Mouse (Mus musculus) CD4-positive, CD25-positive, alpha-beta regulatory T cell, adult 4 months (primary cell): ENCODE data around the gene Dad1. TPM values are rescaled to one million over a fixed set of nuclear protein-coding genes. Genes with fewer than 3 reads are reported as not detected.

Experiments
- ATAC-seq: one replicate; pipeline ENCODE4 v1.8.0; 2017
- polyA plus RNA-seq, 2 experiments: library from polyadenylated mRNA; unstranded; fragments of 100-300 nt; shearing (Covaris generic); gene quantifications; one replicate each; pipeline ENCODE4 v1.2.1; 2017

Dad1 gene
- polyA plus RNA-seq, 2 experiments from 2014 or later = 437 to 457 TPM

GRCm38 (mm10) chr14:54224064-54224417 is 29.9 kb downstream of the Dad1 start:
- no peak for ATAC-seq

DNA sequence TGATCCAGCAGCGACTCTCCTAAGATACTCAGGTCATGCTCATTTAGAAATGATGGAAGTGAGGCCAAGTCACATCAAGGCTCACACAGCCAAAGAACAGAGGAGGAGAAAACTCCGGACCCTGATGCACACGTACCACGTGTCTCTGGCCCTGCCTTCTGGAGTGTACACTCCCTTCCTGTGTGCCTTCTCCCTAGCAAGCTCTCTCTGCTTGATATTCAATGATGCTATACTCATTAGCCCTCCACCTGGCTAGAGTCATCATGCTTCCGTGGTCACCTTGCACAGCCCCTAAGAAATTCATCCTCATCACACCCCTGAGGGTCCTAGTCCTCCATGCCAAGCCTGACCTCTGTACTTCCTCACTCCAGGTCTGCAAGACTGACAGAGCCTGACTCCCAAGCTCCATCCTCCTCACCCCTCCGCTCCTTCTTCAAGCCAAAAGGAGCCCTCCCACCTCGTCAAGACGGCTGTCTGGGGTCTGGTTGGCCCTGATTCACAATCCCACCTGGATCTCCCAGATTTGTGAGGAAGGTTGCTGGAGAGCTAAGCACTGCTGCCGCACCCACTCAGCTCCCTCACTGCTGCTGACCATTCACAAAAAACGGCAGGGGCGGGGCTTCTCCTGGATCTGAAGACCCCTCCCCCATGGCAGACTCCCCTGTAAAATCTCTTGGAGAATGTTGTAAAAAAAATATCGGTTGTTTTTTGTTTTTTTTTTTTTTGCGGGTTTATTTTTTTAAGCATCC is 30.4 kb downstream of the Dad1 start:
- ATAC-seq = no peak

DNA sequence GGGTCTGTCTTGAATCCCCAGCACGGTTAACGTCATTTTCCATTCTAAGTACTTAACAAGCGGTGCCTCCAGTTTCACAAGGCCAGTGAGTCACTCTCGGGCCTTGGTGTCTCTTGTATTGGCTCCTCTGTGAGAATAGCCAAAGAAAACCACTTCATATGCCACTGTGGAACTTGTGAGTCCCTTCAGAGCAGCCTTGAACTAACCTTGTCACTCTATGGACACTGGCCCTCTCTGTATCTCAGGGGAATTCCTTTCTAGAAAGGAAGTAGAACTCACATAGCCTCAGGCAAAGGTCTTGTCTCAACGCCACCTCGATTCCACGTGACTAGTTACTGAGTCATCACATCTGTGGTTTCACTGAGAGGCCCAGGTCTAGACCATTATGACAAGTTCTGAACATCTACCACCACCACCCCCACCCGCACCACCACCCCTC is 31.6 kb downstream of the Dad1 start:
- ATAC-seq = peak; percentile 60

DNA sequence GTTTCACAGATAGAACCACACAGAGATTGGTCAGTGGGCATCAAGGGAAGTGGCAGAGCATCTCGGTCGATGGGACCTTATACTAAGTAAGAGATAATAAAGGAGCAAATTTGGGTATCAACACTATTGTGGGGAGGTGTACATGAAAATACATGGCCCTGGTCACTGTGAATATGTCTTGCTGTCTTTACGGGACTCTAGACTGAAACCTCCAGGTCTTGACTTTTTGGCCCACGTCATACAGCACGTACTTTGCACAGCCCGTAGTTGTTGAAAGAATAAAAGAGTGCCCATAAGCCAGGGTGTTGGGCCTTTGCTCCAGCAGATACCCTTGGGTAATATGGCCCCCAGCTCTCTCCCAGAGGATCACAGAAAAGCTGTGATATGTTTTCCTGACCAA is 32.3 kb downstream of the Dad1 start:
- no peak for ATAC-seq

DNA sequence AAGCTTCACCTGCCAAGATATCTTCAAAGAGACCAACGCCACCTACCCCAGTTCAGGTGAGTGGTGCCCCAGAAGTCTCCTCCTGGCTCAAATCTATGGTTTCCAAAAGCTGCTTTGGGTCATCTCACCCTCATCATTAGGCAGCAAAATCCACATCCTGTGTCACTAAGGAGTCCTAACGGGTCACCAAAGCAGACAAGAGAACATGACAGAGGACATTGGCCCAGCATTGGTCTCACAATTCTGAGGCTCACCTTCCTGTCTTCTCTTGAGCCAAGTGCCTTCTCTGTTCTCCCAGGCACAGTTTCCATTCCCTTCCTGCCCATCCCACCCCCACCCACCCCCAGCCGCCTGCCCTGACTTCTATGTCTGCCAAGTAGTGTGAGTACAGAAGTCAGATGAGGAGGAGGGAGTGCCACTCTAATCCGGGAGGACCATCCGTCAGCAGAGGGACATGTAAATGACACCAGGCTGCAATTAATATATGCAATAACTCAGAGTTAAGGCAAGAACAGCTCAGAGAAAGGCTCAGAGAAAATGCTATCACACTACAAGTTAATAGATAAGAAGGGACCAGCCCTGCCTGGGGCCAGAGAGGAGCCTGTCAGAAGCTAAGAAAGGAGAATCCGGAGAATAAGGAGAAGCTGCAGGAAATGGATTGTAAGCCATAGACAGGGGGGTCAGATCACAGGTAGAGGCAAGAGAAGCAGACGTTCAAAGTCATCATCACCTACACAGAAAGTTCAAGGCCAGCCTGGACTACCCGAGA is 33.0 kb downstream of the Dad1 start:
- ATAC-seq = no peak

DNA sequence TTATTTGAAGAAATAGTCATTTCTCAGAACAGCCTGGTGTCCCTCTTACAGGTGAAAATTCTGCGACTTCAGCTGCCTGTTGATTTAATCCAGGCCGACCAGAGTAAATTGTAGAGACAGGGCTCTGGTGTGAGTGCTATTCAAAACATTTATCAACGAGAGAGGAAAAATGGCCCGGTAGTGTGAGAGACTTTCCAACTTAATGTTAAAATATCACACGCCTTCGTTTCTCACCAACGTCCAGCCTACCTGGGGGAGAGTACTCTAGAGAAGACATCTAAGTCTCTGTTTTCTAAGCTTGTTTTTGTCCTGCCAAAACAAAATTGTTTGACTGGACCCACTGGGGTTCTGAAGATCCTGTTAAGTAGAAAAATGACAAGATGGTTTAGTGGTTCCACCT is 34.1 kb downstream of the Dad1 start:
- ATAC-seq = no peak

DNA sequence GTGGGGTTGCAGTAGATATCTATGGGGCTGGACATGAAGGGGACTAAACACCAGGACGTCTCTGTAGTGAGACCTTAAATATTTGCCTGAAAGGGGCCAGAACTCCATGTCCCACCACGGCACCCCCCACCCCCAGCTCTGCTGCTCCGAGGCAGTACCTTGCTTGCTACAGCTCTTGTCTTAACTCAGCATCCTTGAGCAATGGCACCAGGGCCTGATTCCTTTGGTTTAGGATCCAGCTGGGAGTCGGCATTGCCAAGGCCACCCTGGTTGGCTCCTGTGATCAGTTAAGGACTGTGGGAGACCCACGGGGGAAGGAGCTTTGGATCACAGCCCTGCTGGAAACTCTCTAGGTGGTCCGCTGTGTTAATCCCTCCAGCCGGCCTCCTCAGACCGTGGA is 34.6 kb downstream of the Dad1 start:
- no peak for ATAC-seq

- ATAC-seq = peak; percentile 24
Measured at GRCm38 (mm10) chr14:54218721-54219120, 35.2 kb downstream of the Dad1 start.

- ATAC-seq = no peak
Measured at GRCm38 (mm10) chr14:54218233-54218632, 35.7 kb downstream of the Dad1 start.

- no peak for ATAC-seq
Measured at GRCm38 (mm10) chr14:54216126-54216525, 37.8 kb downstream of the Dad1 start.

GRCm38 (mm10) chr14:54214901-54215300 is 39.0 kb downstream of the Dad1 start:
- no peak for ATAC-seq

GRCm38 (mm10) chr14:54214477-54214876 is 39.4 kb downstream of the Dad1 start:
- ATAC-seq = no peak

DNA sequence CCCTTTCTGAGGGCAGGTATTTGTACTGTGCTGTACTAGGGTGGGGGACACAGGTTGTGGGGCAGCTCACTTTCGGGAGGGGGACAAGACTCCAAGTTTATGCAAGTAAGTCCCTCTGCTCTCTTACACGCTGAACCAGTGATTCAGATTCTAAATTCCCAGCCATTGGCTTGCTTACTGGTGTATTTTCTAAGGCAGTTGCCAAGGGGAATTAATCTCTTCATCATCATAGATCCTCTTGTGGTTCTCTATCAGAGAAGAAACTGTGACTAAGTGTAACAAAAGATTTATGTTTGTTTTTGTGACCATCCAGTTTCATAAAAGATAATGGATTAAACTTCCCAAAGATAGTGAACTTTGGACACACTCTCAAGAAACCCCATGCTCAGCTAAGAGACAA is 40.2 kb downstream of the Dad1 start:
- no peak for ATAC-seq

- no peak for ATAC-seq
Measured at GRCm38 (mm10) chr14:54211755-54212154, 42.1 kb downstream of the Dad1 start.

DNA sequence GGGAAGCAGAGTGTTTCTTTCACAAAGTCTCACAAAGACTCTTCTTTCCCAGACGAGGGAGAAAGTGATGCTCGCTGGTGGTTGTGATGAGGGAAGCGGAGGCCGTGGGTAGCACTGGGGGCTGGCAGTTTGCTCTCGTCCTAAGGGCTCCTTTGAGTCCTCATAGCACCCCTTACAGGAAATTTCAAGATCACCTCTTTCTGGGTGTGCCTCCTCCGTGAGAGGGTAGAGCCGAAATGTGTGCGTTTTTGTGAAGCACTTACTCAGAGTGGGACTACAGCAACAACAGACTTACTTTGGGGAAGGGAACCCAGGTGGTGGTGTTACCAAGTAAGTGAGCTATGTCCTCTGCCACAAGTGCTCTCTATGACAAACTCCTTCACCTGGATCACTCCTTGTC is 42.7 kb downstream of the Dad1 start:
- peak; percentile 32 for ATAC-seq

DNA sequence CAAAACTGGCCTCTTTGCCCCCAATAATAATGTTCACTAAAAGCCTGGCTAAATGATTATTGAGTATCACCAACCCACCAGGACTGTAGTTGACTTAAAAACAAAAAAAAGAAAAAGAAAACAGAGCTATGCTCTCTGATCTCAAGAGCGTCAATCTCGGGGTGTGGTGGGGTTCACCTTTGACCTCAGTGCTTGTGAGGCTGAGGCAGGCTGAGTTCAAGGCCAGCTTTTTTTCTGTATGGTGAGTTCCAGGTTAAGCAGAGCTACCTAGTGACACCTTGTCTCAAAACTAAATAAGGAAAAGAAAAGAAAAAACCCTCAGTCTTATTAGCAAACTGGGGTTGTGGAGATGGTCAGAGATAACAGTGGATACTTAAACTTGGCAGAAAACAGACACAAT is 43.5 kb downstream of the Dad1 start:
- no peak for ATAC-seq

DNA sequence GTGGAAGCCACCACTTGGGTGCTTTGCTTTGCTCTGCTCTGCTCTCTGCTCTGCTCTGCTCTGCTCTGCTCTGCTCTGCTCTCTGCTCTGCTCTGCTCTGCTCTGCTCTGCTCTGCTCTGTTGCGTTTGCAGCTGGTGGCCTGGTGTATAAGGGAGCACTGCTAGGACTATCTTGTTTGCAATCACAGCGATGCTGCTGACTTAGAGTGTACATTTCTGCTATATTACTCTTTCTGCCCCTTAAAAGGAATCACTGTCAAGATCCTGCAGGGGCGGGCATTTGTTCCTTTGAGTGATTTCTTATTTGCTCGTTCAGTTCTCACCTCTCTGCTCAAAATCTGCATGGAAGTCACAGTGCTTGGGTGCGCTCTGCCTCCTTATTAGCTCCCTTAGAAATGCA is 44.0 kb downstream of the Dad1 start:
- peak; percentile 17 for ATAC-seq

DNA sequence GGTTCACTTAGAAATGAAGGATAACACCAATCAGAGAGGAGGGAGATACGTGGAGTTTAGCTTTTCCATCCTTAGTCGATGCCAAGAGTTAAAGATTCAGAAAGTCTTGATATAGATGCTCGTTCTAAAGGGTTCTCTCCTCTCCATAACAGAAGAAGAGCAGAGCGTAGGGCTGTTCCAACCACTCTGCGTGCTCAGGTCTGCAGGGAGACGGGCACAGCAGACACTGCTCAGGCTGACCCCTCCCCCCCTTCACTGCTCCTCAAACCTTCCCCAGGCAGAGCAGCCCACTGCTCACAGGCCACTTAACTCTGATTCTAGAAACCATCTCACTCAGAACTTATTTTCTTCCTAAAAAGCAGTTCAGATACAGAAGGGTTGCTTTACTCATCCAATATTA is 45.2 kb downstream of the Dad1 start:
- ATAC-seq = no peak

DNA sequence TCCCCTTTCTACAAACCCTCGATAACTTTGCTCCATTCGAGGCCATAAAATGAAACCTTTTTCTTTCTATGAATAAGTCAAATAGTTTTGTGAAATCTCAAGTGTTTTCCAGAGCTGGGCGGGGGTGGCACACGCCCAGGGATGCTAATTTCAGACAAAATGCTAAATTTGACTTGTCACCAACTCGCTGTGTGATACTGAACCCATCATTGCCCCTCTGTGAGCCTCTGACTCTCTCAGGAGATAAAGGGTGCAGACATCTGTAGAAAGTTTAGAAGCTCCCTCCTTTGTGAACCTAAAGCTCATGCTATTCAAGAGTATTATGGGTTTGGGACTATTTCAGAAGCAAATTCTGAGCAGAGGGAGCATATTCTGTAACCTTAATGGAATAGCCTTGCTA is 46.0 kb downstream of the Dad1 start:
- no peak for ATAC-seq

DNA sequence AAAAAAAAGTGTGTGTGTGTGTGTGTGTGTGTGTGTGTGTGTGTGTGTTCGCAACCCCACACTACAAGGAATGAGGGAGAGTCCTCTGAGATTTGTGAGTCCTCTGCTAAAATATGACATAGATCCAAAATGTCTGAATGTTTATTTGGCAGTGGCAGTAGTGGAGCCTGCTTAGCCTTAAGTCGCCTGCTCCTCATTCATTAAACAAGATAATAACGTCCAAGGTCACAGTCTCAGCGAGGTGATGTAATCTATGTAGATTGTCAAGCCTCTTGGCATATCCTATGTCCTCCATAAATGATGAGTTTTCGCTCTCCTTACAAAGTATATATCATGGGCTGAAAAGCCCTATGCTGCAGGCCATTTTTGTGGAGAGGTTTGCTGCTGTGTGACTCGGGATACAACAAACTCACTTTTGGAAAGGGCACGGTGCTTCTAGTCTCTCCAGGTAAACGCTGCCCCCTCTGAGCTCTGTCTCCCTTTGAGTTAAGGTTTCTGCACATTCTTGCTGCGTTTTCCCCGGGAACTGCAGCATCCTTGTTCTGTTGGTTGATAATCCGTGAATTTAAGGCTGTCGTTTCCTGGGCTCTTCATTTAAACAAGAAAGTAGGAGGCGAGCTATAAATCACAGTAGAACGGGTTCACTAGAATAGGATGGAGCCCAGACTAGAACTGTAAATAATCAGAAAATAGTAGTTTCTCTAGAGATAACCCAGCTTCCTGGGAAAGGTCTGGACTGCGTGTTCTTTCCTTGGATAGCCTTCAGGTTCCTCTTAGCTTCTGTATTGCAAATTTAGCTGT is 47.0 kb downstream of the Dad1 start:
- ATAC-seq = no peak

DNA sequence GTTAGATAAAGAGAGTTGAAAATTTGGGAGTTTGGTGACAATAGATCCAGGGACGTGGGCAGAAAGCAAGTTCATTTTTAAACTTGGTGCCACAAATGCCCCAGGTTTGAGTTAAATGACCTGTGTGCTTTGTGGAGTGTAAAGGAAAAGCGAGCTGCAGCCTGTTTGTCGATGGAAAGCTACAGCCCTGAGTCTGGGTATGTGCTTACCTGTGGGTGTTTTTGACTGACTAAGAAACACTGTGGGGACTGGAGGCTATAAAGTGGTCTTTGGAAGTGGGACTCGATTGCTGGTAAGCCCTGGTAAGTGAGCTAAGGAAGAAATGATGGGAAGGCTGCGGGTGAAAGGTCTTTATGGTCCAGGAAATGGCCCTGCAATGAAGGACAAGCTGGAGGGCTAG is 47.6 kb downstream of the Dad1 start:
- no peak for ATAC-seq

DNA sequence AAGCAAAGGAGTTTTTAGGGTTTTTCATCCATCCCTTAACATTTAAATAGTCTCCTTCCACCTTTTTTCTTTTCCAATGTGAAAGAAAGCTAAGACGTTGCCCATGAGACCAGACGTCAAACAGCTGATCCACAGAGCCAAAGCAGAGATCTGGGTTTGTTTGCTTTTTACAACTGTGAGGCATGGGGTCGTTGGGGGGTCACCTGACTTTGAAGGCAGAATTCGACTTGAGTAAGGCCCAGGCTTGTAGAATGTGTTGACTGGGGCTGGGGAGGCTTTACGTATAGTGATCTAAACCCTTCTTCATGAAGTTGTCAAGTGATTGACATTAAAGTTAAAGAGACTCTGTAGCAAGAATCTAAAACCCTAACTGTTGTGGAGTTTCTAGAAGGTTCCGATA is 48.0 kb downstream of the Dad1 start:
- no peak for ATAC-seq

- ATAC-seq = no peak
Measured at GRCm38 (mm10) chr14:54204786-54205185, 49.1 kb downstream of the Dad1 start.

GRCm38 (mm10) chr14:54204311-54204710 is 49.6 kb downstream of the Dad1 start:
- ATAC-seq = peak; percentile 24
